Mouse (Mus musculus) thymus, postnatal 0 days (tissue): ENCODE results near the gene Vamp8. TPM values are rescaled to one million over a fixed set of nuclear protein-coding genes. Genes with fewer than 3 reads are reported as not detected.
A peak's percentile ranks its signal among the peaks of the same experiment; 100 is the strongest.

Experiments
- DNase-seq: peaks from one replicate; pipeline ENCODE4 v3.0.0-alpha.2; 2015; ENCODE audit warnings: low spot score
- polyA plus RNA-seq: library from polyadenylated mRNA; unstranded; fragments of >200 nt; fragmentation: Nextera tagmentation; extraction: Ambion mirVana; gene quantifications from 2 replicates; pipeline ENCODE4 v1.2.1, GENCODE M21; 2015

Gene Vamp8
- 160 and 167 TPM in 2 replicates for polyA plus RNA-seq

DNA sequence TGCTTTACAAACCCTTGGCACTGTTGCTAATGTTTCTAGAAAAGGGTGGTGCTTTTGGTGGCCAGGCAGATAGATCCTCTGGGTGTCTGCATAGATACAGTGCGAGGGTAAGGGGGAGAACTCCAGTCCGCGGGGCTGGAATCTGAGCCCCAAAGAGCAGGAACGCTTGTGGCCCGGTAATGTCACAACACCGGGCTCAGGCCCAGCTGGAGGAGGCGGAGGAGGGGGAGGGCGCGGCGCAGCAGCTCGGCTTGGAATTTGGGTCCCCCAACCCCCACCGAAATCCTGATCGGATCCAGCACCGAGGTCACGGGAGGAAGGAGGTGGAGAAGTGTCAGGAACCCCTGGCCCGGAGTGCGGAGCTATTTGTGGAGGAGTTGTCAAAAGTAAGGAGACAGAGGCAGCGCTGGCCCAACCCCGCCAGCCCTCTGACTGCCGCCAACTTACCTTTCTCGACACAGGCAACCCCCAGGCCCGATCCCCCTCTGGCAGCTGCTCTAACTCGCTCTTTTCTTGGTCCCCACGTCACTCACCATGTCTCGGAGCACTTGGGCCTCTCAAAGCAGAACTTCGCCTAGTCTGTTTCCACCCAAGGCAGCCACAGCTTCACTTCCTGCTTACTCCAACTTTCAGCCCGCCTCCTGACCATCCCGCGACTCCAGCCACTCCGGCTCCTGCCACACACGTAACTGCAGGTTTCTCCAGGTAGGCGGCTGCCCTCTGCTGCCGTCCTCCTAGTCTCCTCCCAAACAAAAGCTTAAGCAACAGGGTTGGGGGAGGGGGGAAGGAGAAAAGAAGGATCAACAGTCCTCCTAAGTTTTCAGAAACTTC lies at the start of gene Vamp8:
Gene Vamp8, minus strand, starts transcription at position 763 of the 831 bp plus-strand sequence.
- DNase-seq, result peak; percentile 63

DNA sequence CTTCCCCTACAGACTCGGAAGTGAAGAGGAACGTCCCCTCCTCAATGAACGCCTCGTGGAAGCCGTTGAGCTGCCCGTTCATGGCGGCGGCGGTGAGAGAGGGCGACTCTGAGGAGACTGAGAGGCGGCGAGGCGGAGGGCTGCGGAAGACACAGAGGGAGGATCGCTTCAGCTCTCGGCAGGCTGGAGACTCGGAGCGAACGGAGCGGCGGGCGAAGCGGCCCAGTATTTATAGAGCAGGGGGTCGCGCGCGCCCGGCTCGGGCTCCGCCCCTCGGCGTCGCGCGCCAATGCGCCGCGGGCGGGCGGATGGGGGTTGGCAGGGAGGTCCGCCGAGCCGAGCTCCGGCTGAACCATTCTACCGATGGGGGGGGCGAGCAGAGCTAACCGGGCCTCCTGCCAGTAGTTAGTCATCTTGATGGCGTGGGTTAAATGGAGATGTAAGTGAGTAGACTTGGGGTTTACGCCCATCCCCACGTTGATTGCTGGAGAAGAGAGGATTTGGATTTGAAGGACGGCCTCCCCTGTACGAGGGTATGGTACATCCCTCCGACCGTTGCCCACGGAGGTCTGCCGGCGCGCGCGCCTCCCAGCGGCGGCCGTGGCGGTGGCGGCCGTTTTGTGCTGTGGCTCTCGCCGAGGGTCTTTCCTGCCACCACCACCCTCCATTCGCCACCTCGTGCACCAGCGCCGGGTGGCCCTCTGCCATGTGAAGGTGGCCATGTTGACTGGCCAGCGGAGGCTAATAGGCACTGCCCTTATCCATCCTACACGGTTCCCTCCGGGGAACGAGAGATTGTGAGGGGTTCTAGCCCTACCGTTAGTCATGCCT lies 49.1 kb upstream of the Vamp8 start, which contains the start of gene Mat2a:
Gene Mat2a, minus strand, starts transcription at position 204 of the 831 bp plus-strand sequence.
- peak; percentile 95 for DNase-seq

DNA sequence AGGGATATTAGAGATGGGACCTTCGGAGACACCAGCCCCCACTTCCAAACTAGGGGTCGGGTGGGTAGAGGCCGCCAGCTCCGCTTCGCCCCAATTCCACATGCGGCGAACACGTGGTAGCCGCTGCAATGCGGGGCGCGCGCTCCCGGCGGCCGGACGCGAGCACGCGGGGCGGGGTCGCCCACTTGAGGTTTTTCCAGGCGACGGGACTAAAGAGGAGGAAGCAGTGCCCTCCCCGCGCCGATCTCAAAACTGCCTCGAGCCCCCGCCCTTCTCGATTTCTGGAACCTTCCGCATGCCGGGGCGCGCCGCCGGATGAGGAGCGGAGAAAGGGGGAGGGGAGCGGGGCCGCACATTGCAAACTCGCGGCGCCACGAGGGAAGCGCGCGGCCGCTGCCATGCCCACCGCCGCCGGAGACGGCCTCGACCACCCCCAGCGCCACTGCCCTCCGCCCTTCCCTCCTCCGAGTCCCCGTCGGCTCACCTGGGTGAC lies 48.4 kb upstream of the Vamp8 start:
- peak; percentile 83 for DNase-seq

DNA sequence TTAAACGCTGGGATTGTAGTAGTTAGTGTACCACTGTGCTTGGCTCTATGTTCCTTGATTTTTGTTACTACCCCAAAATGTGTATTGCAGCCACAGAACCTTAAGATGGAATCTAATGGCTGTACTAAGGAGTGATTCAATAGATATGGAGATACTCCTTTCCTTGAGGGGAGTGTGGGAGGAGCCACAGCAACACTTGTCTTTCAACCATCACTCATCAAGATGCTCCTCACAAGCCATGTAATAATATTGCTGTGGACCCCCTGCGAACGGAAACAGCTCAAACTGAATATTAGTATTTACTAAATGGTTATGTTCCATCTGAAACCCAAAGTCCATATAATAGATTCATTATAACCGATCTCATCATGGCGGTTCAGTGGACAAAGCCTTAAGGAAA lies 47.7 kb upstream of the Vamp8 start:
- no peak for DNase-seq

DNA sequence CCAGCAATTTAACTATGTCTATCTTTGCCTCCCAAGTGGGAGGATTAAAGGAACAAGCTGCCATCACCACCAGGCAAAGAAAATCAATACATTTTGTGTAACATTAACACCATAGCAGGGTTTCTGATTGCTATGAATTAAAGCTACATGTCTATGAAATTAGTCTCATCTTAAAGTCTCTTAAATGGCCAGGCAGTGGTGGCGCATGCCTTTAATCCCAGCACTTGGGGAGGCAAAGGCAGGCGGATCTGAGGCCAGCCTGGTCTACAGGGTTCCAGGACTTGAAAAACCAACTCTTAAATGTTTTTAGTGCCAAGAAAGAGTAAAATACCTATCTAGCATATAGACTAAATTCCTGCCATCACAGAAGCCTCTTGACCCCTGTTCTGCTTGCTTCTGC lies 41.6 kb upstream of the Vamp8 start:
- no peak for DNase-seq

DNA sequence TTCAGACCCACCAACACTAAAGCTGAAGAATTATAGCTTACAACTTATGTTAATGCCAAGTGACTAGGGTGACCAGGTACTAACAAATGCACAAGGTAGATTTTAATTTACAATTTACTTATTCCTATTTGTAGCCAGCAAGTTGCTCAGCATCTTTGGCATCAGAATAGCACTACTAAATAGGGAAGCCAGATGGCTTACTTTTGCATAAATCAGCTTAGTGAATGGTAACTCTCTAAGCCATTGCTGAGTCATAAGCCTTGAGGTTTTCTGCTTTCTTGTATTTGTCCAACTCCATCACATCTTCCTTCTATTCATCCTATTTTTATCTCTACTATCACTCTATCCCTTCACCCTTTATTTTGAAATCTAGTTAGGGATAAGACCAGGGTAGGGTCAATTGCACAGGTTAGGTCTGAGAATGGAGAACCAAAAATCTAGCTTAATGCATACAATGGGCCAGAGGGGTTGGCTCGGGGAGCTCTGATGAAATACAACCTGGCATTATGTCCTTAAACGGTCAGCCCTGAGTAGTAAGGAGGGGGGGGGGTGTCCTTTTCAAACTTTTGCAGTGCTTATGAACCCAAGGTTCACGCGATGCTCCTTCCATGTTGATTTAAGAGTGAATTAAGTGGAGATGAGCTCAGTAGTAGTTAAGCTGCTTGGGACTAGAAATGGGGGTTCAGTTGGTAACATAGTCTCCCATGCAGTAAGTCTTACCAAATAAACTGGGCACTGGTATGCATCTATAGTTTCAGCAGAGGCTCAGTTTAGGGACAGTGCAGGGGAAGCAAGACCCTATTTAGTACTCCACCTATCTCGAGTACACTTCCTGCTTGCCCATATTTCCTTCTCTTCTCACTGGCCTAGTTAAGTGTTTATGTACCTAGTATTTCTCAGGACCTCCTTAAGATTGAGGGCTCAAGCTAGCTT lies 40.8 kb upstream of the Vamp8 start:
- DNase-seq, result no peak

DNA sequence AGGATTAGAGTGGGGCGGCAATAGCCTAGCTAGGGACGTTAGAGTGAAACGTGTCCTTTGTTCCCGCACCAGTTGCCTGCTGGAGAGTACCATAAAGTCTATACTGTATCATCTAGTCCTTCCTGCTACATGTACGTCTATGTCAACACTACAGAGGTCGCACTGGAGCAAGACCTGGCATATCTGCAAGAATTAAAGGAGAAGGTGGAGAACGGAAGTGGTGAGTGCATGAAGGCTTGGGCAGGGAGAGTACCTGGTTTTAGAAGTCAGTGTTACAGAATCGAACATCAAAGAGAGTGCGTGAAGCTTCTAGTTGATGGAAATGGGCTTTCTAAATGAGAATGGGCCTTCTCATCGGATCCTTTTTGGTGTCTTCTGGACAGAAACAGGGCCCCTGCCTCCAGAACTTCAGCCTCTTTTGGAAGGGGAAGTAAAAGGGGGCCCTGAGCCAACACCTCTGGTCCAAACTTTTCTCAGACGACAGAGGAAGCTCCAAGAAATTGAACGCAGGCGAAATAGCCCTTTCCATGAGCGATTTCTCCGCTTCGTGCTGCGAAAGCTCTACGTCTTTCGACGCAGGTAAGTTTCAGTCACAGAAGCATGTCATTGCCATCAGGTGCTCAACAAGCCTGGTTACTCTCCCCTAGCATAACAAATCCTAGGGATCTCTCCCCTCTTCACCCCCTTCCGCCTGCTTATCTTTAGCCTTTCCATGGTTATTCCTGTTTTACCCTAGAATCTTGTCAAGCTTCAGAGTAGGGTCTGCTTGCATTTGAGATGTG lies 38.7 kb upstream of the Vamp8 start:
- DNase-seq, result no peak

DNA sequence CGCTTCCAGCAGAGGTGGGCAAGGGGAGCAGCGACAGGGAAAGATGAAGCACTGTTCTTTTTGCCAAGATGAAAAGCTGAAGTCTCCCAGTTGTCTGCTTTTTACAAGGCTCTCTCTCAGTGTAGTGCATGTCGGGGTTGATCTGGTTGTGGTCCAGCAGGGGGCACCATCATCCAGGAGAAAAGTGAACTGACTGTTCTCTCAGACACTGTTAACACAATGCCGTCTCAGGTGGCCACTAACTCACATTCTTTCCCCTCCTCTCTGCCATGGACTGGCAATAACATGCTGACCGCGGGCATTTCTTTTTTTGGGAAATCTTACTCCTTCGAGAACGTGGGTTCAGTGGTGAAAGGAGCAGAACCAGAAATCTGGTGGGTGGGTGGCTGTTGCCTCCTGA lies 37.5 kb upstream of the Vamp8 start:
- peak; percentile 74 for DNase-seq

DNA sequence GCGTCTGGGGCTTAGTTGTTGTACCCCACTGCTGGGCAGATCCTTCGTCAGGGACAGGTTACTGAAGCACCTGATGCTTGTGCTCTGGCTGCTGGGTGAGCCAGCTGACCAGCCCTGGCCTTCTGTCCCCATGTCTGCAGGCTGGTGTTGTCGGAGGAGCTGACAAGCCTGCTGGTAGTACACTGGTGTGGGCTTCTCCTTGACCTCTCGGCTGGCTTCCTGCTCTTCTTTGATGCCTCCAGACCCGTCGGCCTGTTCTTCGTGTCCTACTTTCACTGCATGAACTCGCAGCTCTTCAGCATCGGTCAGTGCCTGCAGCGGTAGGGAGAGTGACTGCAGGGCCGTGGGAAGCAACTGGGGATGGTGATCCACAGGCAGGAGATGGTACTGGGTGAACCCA lies 35.1 kb upstream of the Vamp8 start:
- no peak for DNase-seq

DNA sequence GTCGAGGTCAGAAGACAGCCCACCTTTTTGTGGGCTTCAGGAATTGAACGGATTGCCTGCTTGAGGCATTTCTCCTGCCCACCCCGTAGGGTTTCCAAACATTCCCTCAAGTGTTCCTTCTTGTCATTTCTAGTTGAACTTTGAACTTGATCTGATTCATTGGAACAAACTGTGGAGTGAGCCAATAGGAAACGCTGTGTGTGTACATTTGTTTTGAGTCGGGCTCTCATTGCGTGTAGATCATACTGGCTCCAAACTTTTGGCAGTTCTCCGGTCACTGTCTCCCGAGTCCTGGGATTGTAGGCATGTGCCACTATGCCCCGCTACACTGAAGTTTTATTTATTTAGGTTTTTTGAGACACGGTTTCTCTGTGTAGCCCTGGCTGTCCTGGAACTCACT lies 30.4 kb upstream of the Vamp8 start:
- DNase-seq, result no peak

DNA sequence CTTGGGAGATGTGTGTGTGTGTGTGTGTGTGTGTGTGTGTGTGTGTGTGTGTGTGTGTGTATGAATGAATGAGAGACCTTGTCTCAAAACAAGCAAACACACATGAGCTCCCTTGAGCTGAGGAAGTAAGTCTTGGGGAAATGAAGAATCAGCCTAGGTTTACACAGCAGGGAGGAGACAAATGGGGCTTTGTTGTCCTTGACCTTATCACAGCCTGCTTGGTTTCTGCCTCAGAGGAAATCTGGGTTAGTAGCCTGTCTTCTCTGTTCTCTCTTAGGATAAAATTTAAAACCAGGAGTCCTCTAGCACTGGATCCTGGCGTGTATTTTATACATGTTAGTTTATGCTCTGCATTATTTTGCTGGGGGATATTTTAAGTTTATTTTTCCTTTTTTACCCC lies 29.3 kb upstream of the Vamp8 start:
- no peak for DNase-seq

DNA sequence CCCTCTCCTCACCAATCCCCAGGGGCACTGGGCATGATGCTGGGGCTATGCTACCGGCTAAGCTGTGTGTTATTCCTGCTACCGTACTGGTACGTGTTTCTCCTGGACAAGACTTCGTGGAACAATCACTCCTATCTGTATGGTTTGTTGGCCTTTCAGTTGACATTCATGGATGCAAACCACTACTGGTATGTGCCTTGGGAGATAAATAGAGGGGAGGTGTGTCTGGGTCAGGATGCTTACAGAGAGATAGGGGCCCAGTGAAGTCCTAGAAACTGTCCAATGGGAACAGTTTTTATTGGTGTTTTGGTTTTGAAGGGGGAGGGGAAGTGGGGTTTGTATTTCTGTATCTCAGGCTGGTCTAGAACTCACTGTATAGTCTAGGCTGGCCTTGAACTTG lies 27.8 kb upstream of the Vamp8 start:
- DNase-seq, result no peak

DNA sequence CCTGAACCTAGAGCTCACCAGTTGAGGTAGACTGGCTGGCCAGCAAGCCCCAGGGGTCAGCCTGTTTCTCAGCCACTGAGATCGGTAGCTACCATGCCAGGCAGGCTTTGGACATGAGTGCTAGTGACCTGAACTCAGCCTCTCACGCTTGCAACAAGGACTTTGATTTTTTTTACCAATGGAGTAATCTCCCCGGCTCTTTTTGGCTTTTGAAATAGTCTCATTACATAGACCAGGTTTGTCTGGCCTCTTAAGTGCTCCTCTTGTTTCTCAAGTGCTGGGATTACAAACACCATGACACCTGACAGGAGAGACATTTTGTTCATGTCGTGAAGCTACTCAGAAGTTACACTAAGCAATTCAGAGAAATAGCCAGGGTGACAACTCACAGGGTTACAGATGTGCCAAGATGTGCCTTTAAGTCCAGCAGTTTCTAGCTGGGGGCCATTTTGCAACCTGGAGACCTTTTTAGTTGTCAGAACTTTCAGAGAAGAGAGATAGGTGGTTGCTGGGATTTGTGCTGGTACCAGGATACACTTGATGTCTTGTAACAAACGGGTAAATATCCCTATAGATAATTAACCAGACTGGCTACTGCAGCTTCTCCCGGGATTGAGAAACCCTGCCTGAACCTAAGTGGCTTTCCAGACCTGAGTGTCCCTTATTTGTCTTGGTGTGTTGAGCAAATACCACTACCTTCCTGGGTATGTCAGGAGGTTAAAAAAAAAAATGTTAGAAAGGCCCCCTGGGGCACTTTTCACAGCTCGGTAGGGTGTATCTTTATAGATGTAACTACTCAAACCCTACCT lies 25.7 kb upstream of the Vamp8 start:
- DNase-seq, result no peak

DNA sequence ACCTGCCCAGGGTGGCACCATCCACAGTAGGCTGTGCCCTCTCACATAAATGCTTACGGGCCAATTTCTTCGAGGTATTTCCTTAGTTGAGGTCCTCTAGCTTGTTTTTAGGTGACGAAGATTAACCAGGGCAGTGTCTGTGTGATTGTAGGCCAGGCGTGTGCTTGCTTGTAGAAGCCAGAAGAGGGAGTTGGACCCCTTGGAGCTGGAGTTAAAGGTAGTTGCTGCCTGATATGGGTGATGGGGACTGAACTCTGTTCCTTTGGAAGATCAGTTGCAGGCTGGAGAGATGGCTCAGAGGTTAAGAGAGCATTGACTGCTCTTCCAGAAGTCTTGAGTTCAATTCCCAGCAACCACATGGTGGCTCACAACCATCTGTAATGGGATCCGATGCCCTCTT lies 24.7 kb upstream of the Vamp8 start:
- DNase-seq, result no peak

DNA sequence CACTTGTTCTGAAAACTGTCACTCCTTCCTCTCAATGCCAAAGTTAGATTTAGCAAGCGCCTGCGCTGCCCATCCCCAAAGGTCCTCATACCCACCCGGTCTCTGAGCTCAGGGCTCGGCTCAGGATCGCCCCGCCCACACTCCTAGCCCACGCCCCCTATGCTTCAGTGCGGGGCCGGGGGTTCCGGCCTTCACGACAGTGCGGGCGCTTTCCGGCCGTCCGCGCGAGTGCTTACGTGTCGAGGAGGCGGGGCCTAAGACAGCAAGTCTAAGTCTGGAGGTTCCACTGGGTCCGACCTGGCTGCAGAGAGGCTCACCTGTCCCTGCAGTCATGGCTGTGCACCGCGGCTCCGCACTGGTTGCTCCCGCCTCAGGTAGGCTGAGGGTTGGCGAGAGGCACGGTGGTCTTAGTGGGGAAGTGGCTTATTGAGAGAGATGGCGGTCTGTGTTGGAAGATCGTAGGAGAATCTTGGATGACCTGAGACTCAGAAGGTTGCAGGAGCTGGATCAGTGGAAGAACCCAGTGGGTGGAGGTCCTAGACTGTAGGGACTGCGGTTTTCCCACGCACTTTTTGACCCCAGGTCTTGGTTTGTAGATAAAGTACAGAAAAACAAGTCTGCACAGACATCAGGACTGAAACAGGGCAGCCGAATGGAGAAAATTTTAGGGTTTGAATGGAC lies 23.7 kb upstream of the Vamp8 start, which contains the start of gene Ggcx:
Gene Ggcx, plus strand, starts transcription at position 233 of the 681 bp plus-strand sequence.
- DNase-seq, result peak; percentile 97

DNA sequence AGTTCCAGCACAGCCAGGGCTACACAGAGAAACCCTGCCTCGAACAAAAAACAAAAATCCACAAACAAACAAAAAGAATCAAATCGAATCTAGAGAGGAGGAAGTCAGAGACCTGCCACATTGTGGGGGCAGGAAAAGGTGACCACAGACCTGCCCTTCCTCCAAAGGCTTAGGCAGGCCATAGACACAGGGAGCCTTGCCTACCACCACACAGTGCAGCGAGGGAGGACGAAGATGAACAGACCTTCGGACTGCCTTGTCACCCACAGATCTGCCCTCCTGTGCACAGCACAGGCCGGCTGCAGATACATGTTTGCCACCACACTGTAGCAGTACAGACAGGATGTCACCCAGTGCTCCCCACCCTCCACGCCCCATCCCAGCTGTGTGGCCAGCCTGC lies 20.0 kb upstream of the Vamp8 start:
- no peak for DNase-seq

DNA sequence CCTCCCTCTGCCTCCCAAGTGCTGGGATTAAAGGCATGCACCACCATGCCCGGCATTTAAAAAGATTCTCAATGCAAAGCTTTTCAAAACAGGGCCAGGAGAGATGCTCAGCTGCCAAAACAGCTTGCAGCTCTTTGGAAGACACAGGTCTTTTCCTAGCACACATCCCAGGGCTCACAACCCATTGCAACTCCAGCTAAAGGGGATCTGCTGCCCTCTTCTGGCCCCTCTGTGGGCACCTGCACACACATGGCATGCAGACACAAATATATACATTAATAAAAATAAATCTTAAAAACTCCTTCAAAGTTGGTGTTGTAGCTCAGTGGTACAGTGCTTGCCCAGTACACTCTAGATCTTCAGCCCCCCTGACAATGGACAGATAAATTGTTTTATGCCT lies 19.5 kb upstream of the Vamp8 start:
- no peak for DNase-seq

DNA sequence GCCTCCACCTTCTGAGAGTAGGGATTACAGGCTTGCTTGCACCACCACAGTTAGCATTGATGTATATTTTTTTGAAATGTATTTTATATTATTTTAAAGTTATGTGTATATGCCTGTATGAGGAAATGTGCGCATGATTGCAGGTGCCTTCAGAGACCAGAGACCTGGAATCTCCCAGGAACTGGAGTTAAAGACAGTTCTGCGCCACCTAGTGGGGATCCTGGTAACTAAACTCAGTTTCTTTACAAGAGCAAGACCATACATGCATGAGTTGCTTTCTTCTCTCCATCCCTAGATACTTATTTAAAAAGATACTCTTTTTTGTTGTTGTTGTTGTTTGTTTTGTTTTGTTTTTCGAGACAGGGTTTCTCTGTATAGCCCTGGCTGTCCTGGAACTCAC lies 19.1 kb upstream of the Vamp8 start:
- peak; percentile 66 for DNase-seq

DNA sequence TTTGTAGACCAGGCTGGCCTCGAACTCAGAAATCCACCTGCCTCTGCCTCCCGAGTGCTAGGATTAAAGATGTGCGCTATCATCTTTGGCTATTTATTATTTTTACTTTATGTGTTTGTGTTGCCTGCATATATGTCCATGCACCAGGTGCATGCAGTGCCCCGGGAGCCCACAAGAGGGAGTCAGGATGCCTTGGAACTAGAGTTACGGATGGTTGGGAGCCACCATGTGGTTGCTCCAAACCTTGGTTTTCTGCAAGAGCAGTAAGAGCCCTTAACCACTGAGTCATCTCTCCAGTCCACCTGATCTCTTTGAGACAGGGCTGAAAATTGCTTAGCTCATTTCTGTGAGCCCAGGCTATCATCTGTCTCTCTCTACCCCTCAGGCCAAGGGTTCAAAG lies 16.6 kb upstream of the Vamp8 start:
- DNase-seq, result peak; percentile 91
